Mouse (Mus musculus): ENCODE results near the gene Slc45a2.

GRCm38 (mm10) chr15:11042828-11043227 is 42.3 kb downstream of the Slc45a2 start:
- TF ChIP-seq CTCF (IDR thresholded peaks at IDR 0.05; ENCODE audit: extremely low read depth, insufficient read depth, insufficient read length, insufficient replicate concordance) (no peak), POLR2A (IDR thresholded peaks at IDR 0.05; ENCODE audit: low read depth, low read length) (no peak)
